Mouse (Mus musculus) CD4-positive, CD25-positive, alpha-beta regulatory T cell, adult 4 months (primary cell): Measurements from ENCODE around the gene Il4ra. TPM values are rescaled to one million over a fixed set of nuclear protein-coding genes. Genes with fewer than 3 reads are reported as not detected.

ENCODE experiments used
- ATAC-seq: one replicate; pipeline ENCODE4 v1.8.0; 2017
- polyA plus RNA-seq, 2 experiments: library from polyadenylated mRNA; unstranded; fragments of 100-300 nt; shearing (Covaris generic); gene quantifications; one replicate each; pipeline ENCODE4 v1.2.1; 2017

Il4ra gene
- polyA plus RNA-seq, 2 experiments from 2014 or later, result 102 to 165 TPM

- ATAC-seq, result no peak
These were observed 989 bp upstream of the Il4ra start for GRCm38 (mm10) chr7:125550881-125551381.

GRCm38 (mm10) chr7:125552851-125553555 lies 1.1 kb downstream of the Il4ra start:
- no peak for ATAC-seq

GRCm38 (mm10) chr7:125553653-125554428 lies 1.9 kb downstream of the Il4ra start:
- ATAC-seq, result no peak

DNA sequence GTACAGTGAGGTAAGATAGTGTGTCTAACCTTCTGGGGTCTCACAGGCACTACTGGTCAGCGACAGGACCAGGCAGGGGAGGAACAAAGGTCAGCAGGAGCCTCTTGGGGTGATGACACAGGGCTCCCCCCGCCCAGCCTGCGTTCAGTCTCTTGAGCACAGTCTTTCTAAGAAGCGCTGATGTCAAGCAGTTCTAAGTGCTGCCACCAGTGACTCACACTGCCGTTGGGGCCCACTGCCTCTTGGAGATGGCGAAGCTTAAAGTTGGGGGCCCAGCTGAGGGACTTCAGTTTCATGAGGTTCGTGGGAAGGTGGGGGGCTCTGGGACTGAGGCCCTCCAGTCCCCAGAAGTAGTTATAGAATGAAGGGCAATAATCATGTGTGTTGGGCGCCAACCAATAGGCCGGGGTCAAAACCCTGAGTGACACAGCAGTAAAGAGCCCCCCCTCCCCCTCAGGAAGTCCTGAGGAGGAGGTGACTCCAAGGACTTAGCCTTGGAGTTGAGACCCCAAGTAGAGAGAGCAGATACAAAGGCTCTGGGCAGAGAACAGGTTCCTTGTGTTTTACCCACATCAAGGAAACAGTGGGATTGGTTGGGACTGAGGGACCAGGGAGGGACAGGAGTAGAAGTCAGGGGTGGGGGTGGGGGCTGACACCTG lies 2.7 kb downstream of the Il4ra start:
- ATAC-seq, result peak; percentile 44

DNA sequence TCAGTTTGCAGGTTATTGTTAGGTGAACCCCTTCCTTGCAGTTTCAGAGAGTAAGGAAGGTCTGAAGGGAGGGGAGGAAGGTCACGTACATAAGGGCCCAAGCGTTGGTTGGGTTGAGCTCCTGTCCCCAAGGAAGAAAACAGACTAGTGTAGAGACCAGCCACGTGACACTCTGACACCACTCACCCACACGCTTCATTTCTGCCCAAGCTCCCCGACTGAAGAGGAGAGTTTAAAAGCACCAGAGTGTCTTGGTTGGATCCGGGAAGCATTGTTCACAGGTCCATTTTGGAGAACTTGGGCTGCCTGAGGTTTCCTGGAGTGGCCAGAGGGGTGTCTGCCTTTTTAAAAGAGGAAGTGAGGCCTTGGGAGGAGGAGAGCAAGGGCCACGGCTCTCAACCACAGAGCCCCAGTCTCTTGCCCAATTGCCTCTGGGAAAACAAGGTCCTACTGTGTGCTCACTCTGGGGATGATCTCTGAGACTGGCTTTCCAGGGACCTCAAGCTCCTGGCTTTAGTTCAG lies 3.5 kb downstream of the Il4ra start:
- ATAC-seq, result no peak

DNA sequence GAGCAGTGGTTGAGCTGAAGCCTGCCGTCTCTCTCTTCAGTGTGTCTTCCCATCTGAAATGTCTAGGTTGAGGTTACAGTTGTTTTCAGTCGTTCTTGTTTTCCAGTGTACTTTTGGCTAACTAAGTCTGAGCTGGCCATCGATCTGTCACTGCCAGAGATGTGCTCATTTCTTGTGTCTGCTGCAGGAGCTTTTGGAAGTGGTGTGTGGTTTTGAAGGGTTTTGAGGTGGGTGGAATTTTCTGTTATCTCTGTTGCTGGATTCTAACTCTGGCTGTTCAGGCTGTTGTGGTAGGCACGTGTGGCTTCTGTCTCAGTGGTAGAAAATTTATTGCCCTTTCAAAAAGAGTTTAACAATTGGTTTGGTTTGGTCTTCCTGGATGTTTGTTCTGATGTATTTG lies 4.2 kb downstream of the Il4ra start:
- ATAC-seq, result no peak

GRCm38 (mm10) chr7:125556865-125557264 lies 4.9 kb downstream of the Il4ra start:
- no peak for ATAC-seq

DNA sequence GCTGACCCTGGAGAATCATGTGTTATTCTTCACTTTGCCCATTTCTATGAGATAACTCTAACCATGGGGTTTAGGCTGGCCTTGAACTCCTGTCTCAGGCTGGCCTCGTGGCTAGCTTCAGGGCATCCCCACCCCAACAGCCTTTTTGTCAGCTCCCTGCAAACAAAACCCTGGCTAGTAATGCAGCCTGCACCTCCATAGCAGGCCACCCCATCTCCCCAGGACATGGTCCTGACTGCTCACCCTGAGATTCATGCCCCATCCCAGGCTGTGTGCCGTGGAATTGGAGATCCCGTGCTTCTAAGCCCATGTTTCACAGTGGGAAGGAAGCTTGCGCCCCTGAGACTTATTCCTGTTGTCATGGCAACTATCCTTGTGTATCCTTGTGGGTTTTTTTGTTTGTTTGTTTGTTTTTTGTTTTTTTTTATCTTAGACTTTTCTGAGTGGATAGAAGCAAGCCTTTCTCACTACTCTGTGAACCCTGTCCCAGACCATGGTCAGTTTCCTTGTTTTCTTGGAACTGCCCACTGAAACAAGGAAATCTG lies 6.6 kb downstream of the Il4ra start:
- ATAC-seq, result no peak

DNA sequence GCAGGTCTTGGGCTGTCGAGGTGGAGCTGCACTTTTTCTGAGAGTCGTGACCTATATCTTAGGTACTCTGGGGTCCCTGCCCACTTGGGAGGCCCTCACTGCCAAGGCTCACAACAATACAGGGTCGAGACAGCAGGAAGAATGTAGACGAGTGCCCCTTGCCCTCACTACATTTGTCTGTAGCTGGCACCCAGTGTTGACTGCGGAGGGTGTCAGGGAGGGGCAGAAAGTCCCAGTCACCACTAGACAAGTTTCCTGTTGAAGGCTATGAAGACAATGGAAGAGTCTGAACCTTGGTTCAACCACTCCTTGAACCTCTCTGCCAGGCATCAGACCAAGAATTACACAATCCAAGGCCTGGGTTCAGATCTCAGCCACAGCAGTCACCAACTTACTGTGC lies 7.1 kb downstream of the Il4ra start:
- ATAC-seq, result peak; percentile 11

DNA sequence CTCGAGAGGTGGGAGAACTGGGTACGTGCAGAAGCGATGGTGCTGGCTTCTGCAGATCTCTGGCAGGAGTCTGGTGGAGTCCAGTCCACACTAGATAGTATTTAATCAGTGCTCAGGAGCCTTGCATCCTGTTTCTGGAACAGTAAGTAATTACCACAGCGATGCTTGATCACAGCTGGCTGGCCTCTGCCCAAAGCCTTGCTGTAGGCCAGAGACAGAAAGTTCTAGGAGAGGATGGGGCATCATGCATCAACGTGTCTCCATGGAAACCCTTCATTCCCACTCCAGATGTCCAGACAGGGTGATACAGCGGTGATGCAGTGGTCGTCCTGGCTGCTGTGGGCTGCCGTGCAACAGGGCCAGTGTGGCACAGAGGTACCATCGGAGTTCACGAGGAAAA lies 7.6 kb downstream of the Il4ra start:
- ATAC-seq, result no peak

DNA sequence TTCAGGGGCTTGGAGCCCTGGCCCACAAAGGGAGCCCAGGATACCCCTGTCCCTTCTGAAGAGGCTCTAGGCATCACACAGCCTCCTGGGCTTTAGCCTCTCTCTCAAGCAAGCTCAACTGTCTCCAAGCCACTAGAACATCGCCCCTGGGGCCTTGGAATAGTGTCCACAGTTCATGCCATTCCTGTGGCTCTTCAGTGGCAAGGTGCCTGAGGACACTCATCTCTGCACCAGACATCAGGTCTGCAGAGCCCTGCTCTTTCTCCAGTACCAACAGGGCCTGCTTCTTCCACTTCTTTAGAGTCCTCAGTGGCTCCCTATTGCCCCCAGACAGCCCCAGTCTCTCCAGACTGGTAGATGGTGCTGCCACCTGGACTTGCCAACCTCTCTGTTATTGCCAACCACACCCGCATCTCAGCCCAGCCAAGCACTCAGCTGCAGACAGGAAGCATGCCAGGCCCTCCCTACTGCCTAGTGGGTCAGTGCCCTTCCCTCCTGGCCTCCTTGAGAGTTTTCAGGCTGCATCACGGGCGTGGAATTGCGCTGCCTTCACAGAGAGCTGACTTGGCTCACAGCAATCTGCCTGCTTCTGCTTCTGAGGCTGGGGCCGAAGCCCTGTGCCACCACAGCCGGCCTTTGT lies 8.3 kb downstream of the Il4ra start:
- ATAC-seq, result no peak

GRCm38 (mm10) chr7:125561085-125561690 lies 9.3 kb downstream of the Il4ra start:
- peak; percentile 86 for ATAC-seq

- ATAC-seq, result no peak
These were observed 10.5 kb downstream of the Il4ra start for GRCm38 (mm10) chr7:125562413-125562812.

GRCm38 (mm10) chr7:125563093-125563492 lies 11.2 kb downstream of the Il4ra start:
- no peak for ATAC-seq

GRCm38 (mm10) chr7:125564316-125565024 lies 12.6 kb downstream of the Il4ra start:
- no peak for ATAC-seq

- ATAC-seq, result no peak
These were observed 13.8 kb downstream of the Il4ra start for GRCm38 (mm10) chr7:125565516-125566285.

- no peak for ATAC-seq
These were observed 14.5 kb downstream of the Il4ra start for GRCm38 (mm10) chr7:125566420-125566819.

GRCm38 (mm10) chr7:125568888-125569287 lies 17.0 kb downstream of the Il4ra start:
- ATAC-seq, result no peak

DNA sequence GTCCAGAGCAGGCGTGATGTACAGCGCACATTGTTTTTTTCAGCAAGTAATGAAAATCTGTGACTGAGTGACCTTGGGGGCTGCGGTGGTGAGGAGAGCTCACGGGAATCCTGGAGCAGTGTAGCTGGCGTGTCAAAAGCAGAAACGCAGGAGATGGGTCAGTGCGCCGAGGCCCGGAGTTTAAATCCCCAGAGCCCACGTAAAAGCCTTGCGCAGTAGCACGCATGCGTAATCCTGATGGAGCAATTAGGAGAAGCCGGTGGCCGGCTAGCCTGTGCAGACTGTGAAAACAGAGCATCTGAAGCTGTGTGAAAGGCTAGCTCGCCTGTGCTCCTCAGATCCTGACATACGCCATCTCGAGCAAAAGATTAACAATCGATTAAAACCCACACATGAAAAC lies 20.0 kb downstream of the Il4ra start:
- no peak for ATAC-seq

GRCm38 (mm10) chr7:125572737-125573136 lies 20.8 kb downstream of the Il4ra start:
- no peak for ATAC-seq
